Mouse (Mus musculus) neural tube, embryonic 15.5 days (tissue): ENCODE measurements around the gene Anxa9. TPM values are rescaled to one million over a fixed set of nuclear protein-coding genes. Genes with fewer than 3 reads are reported as not detected.

Experiments
- ATAC-seq: fragments of 200-750 bp; cut with Nextera tagmentation; 2 replicates; pipeline ENCODE4 v1.8.0; 2017; ENCODE audit warnings: mild to moderate bottlenecking, moderate TSS enrichment, moderate library complexity; ENCODE audit not compliant: low FRiP score
- H3K27ac ChIP-seq: fragments of 300-500 bp; sonication (generic); replicated peaks from 2 replicates; pipeline ENCODE4 v1.5.1; 2015; ENCODE audit warnings: mild to moderate bottlenecking, inconsistent platforms
- H3K27me3 ChIP-seq: fragments of 300-500 bp; sonication (generic); replicated peaks from 2 replicates; pipeline ENCODE4 v1.6.1; 2015; ENCODE audit warnings: inconsistent platforms
- H3K36me3 ChIP-seq: fragments of 300-500 bp; sonication (generic); 2 replicates; pipeline ENCODE4 v1.6.1; 2015; ENCODE audit warnings: inconsistent platforms
- H3K4me1 ChIP-seq: fragments of 300-500 bp; sonication (generic); 2 replicates; pipeline ENCODE4 v1.6.1; 2015; ENCODE audit warnings: inconsistent platforms
- H3K4me2 ChIP-seq: fragments of 300-500 bp; sonication (generic); 2 replicates; pipeline ENCODE4 v1.6.1; 2015; ENCODE audit warnings: inconsistent platforms, mild to moderate bottlenecking, moderate library complexity
- H3K4me3 ChIP-seq: fragments of 300-500 bp; sonication (generic); replicated peaks from 2 replicates; pipeline ENCODE4 v1.5.1; 2015; ENCODE audit warnings: mild to moderate bottlenecking, inconsistent platforms
- H3K9ac ChIP-seq: fragments of 300-500 bp; sonication (generic); replicated peaks from 2 replicates; pipeline ENCODE4 v1.6.1; 2015; ENCODE audit warnings: mild to moderate bottlenecking, inconsistent platforms
- H3K9me3 ChIP-seq: fragments of 300-500 bp; sonication (generic); replicated peaks from 2 replicates; pipeline ENCODE4 v1.6.1; 2016; ENCODE audit warnings: inconsistent platforms
- WGBS: fragments of 180-500 bp; shearing (Covaris S2); methylation state at CpG from one replicate; pipeline ENCODE4 v1.1.7; 2015; ENCODE audit warnings: mixed read lengths; 5-methylcytosine and 5-hydroxymethylcytosine counted together
- polyA plus RNA-seq: library from polyadenylated mRNA; unstranded; fragments of >200 nt; fragmentation: Nextera tagmentation; extraction: Ambion mirVana; gene quantifications from 2 replicates; pipeline ENCODE4 v1.2.1, GENCODE M21; 2015

Anxa9 gene
- polyA plus RNA-seq, 1 experiment from 2014 or later = 0.40 TPM

- Histone ChIP-seq H3K27ac (no peak overlapping the region), H3K9ac (no peak overlapping the region), H3K27me3 (no peaks in the 10 kb centered on the region), H3K9me3 (no peaks in the 10 kb centered on the region), H3K36me3 (peaks cover 54% of the 10 kb centered on the region), H3K4me1 (no peaks in the 10 kb centered on the region), H3K4me2 (no peak overlapping the region), H3K4me3 (no peak overlapping the region)
- no peak for ATAC-seq
- 92% methylated on average over 2 of the region's 2 CpGs for WGBS
These were observed 14.1 kb downstream of the Anxa9 start for GRCm38 (mm10) chr3:95292899-95293298.

- no peak overlapping the region for H3K27ac ChIP-seq
- no peak overlapping the region for H3K4me2 ChIP-seq
- H3K36me3 ChIP-seq = peaks cover 59% of the 10 kb centered on the region
- no peak overlapping the region for H3K4me3 ChIP-seq
- no peak overlapping the region for H3K9ac ChIP-seq
- 87% methylated on average over 4 of the region's 4 CpGs for WGBS
- ATAC-seq = no peak
- H3K27me3 ChIP-seq = no peaks in the 10 kb centered on the region
- H3K9me3 ChIP-seq = no peaks in the 10 kb centered on the region
- no peaks in the 10 kb centered on the region for H3K4me1 ChIP-seq
These were observed 15.9 kb downstream of the Anxa9 start for GRCm38 (mm10) chr3:95291041-95291440.

GRCm38 (mm10) chr3:95290156-95290555, 16.8 kb downstream of the Anxa9 start:
- H3K27ac ChIP-seq = no peak overlapping the region
- no peak for ATAC-seq
- WGBS = 83% methylated on average over 6 of the region's 6 CpGs

GRCm38 (mm10) chr3:95289419-95289818, 17.6 kb downstream of the Anxa9 start:
- Histone ChIP-seq H3K4me3 (no peak overlapping the region), H3K27me3 (no peaks in the 10 kb centered on the region), H3K9me3 (no peaks in the 10 kb centered on the region), H3K4me1 (peaks cover 9% of the 10 kb centered on the region), H3K9ac (no peak overlapping the region), H3K36me3 (peaks cover 49% of the 10 kb centered on the region), H3K4me2 (no peak overlapping the region), H3K27ac (no peak overlapping the region)
- no peak for ATAC-seq
- 94% methylated on average over 4 of the region's 4 CpGs for WGBS

More at GRCm38 (mm10) chr3:95290156-95290555, 16.8 kb downstream of the Anxa9 start:
- H3K36me3 ChIP-seq = peaks cover 55% of the 10 kb centered on the region
- H3K4me3 ChIP-seq = no peak overlapping the region
- H3K9ac ChIP-seq = no peak overlapping the region
- H3K4me2 ChIP-seq = no peak overlapping the region
- H3K27me3 ChIP-seq = no peaks in the 10 kb centered on the region
- no peaks in the 10 kb centered on the region for H3K9me3 ChIP-seq
- H3K4me1 ChIP-seq = 0 out of 2 replicates have a peak, but pooled peaks cover 1% of the 10 kb centered on the region

- no peak overlapping the region for H3K4me3 ChIP-seq
- peaks cover 30% of the 10 kb centered on the region for H3K36me3 ChIP-seq
- no peak for ATAC-seq
These were observed 19.4 kb downstream of the Anxa9 start for GRCm38 (mm10) chr3:95287541-95287940.

GRCm38 (mm10) chr3:95286510-95286909, 20.5 kb downstream of the Anxa9 start:
- Histone ChIP-seq H3K4me1 (peaks cover 24% of the 10 kb centered on the region), H3K36me3 (peaks cover 22% of the 10 kb centered on the region), H3K4me2 (no peak overlapping the region), H3K9ac (no peak overlapping the region), H3K27me3 (no peaks in the 10 kb centered on the region), H3K27ac (no peak overlapping the region), H3K9me3 (no peaks in the 10 kb centered on the region), H3K4me3 (no peak overlapping the region)
- 89% methylated on average over 7 of the region's 7 CpGs for WGBS
- no peak for ATAC-seq

More at GRCm38 (mm10) chr3:95287541-95287940, 19.4 kb downstream of the Anxa9 start:
- H3K9me3 ChIP-seq = no peaks in the 10 kb centered on the region
- H3K9ac ChIP-seq = no peak overlapping the region
- no peaks in the 10 kb centered on the region for H3K27me3 ChIP-seq
- WGBS = 95% methylated on average over 3 of the region's 3 CpGs
- H3K27ac ChIP-seq = no peak overlapping the region
- H3K4me2 ChIP-seq = no peak overlapping the region
- H3K4me1 ChIP-seq = peaks cover 21% of the 10 kb centered on the region

GRCm38 (mm10) chr3:95286011-95286410, 21.0 kb downstream of the Anxa9 start:
- no peak for ATAC-seq
- peaks cover 24% of the 10 kb centered on the region for H3K4me1 ChIP-seq
- WGBS = 72% methylated on average over 5 of the region's 5 CpGs

GRCm38 (mm10) chr3:95285390-95285789, 21.6 kb downstream of the Anxa9 start:
- H3K9ac ChIP-seq = no peak overlapping the region
- H3K36me3 ChIP-seq = peaks cover 15% of the 10 kb centered on the region
- no peak for ATAC-seq
- no peak overlapping the region for H3K27ac ChIP-seq
- H3K4me2 ChIP-seq = no peak overlapping the region
- WGBS = 95% methylated on average over 5 of the region's 5 CpGs
- no peaks in the 10 kb centered on the region for H3K9me3 ChIP-seq
- H3K4me3 ChIP-seq = no peak overlapping the region
- H3K27me3 ChIP-seq = no peaks in the 10 kb centered on the region
- peaks cover 30% of the 10 kb centered on the region for H3K4me1 ChIP-seq

More at GRCm38 (mm10) chr3:95286011-95286410, 21.0 kb downstream of the Anxa9 start:
- Histone ChIP-seq H3K27ac (no peak overlapping the region), H3K4me2 (no peak overlapping the region), H3K9ac (no peak overlapping the region), H3K4me3 (no peak overlapping the region), H3K27me3 (no peaks in the 10 kb centered on the region), H3K9me3 (no peaks in the 10 kb centered on the region), H3K36me3 (peaks cover 19% of the 10 kb centered on the region)

- no peak overlapping the region for H3K27ac ChIP-seq
- 85% methylated on average over 12 of the region's 12 CpGs for WGBS
- H3K4me2 ChIP-seq = peak overlapping the region; percentile 76
- 0 out of 2 replicates have a peak overlapping the region, but pooled peaks have one; percentile 56 for H3K4me3 ChIP-seq
- ATAC-seq = no peak
- peaks cover 15% of the 10 kb centered on the region for H3K36me3 ChIP-seq
- no peaks in the 10 kb centered on the region for H3K9me3 ChIP-seq
- H3K4me1 ChIP-seq = peaks cover 34% of the 10 kb centered on the region
- H3K9ac ChIP-seq = no peak overlapping the region
- no peaks in the 10 kb centered on the region for H3K27me3 ChIP-seq
These were observed 22.3 kb downstream of the Anxa9 start for GRCm38 (mm10) chr3:95284501-95285281.

- Histone ChIP-seq H3K4me2 (peak overlapping the region; percentile 76), H3K9ac (peak overlapping the region; percentile 60), H3K4me3 (peak overlapping the region; percentile 56), H3K36me3 (peaks cover 15% of the 10 kb centered on the region), H3K4me1 (peaks cover 36% of the 10 kb centered on the region), H3K27me3 (no peaks in the 10 kb centered on the region), H3K27ac (peak overlapping the region; percentile 86), H3K9me3 (no peaks in the 10 kb centered on the region)
- 9% methylated on average over 1 of the region's 1 CpGs for whole genome bisulfite sequencing
- ATAC-seq = no peak
These were observed 22.9 kb downstream of the Anxa9 start for GRCm38 (mm10) chr3:95284062-95284461.

- WGBS = 2% methylated on average over 7 of the region's 7 CpGs
- peaks cover 11% of the 10 kb centered on the region for H3K36me3 ChIP-seq
- ATAC-seq = no peak
These were observed 23.4 kb downstream of the Anxa9 start for GRCm38 (mm10) chr3:95283589-95283941.

GRCm38 (mm10) chr3:95282865-95283588, 23.9 kb downstream of the Anxa9 start:
- no peaks in the 10 kb centered on the region for H3K27me3 ChIP-seq
- no peaks in the 10 kb centered on the region for H3K9me3 ChIP-seq
- under 1% methylated on average over 51 of the region's 51 CpGs for WGBS

More at GRCm38 (mm10) chr3:95283589-95283941, 23.4 kb downstream of the Anxa9 start:
- Histone ChIP-seq H3K9me3 (no peaks in the 10 kb centered on the region), H3K4me1 (peaks cover 36% of the 10 kb centered on the region), H3K9ac (peak overlapping the region; percentile 60), H3K27ac (peak overlapping the region; percentile 86), H3K4me3 (peak overlapping the region; percentile 56), H3K27me3 (no peaks in the 10 kb centered on the region), H3K4me2 (peak overlapping the region; percentile 76)

More at GRCm38 (mm10) chr3:95282865-95283588, 23.9 kb downstream of the Anxa9 start:
- peak; percentile 69 for ATAC-seq
- peak overlapping the region; percentile 60 for H3K9ac ChIP-seq
- peak overlapping the region; percentile 56 for H3K4me3 ChIP-seq
- H3K27ac ChIP-seq = peak overlapping the region; percentile 86
- peak overlapping the region; percentile 76 for H3K4me2 ChIP-seq
- H3K36me3 ChIP-seq = peaks cover 7% of the 10 kb centered on the region
- H3K4me1 ChIP-seq = peaks cover 36% of the 10 kb centered on the region
